Mouse (Mus musculus) brain, embryonic 14.5 days (tissue): ENCODE results near the gene Chka.

Experiments
- CTCF ChIP-seq: fragments of 200-500 bp; IDR thresholded peaks from 2 replicates; pipeline ENCODE4 v1.5.1; 2012; ENCODE audit warnings: inconsistent platforms, mild to moderate bottlenecking, moderate library complexity, borderline replicate concordance; ENCODE audit not compliant: insufficient read depth, insufficient read length; ENCODE audit errors: extremely low read depth
- POLR2A ChIP-seq: fragments of 200-500 bp; IDR thresholded peaks from 2 replicates; pipeline ENCODE4 v1.6.1; 2012; ENCODE audit warnings: mild to moderate bottlenecking, inconsistent platforms, borderline replicate concordance; ENCODE audit not compliant: poor library complexity, insufficient read depth, insufficient read length, severe bottlenecking; ENCODE audit errors: extremely low read depth

GRCm38 (mm10) chr19:3905261-3905969 is 53.8 kb downstream of the Chka start:
- no peak for TF ChIP-seq POLR2A
- TF ChIP-seq CTCF = no peak
